Mouse (Mus musculus) gastrocnemius, postnatal 25 days (tissue): ENCODE measurements around the gene Ptcd2. TPM values are rescaled to one million over a fixed set of nuclear protein-coding genes. Genes with fewer than 3 reads are reported as not detected.
"Not testable (repeated sequence)": the region's sequence is repeated elsewhere in the genome, so short reads cannot be mapped to it uniquely, and the experiment has no call there.

Experiments used
- DNase-seq: peaks from one replicate; pipeline ENCODE4 v3.0.0; 2022
- total RNA-seq, 2 experiments: library from RNA; stranded (reverse); gene quantifications; 1 replicate in 1 of 2; 2 replicates in 1 of 2; pipeline ENCODE4 v1.2.3; 2021

Gene Ptcd2
- total RNA-seq, 2 experiments from 2014 or later, result 27.6 to 30.3 TPM

DNA sequence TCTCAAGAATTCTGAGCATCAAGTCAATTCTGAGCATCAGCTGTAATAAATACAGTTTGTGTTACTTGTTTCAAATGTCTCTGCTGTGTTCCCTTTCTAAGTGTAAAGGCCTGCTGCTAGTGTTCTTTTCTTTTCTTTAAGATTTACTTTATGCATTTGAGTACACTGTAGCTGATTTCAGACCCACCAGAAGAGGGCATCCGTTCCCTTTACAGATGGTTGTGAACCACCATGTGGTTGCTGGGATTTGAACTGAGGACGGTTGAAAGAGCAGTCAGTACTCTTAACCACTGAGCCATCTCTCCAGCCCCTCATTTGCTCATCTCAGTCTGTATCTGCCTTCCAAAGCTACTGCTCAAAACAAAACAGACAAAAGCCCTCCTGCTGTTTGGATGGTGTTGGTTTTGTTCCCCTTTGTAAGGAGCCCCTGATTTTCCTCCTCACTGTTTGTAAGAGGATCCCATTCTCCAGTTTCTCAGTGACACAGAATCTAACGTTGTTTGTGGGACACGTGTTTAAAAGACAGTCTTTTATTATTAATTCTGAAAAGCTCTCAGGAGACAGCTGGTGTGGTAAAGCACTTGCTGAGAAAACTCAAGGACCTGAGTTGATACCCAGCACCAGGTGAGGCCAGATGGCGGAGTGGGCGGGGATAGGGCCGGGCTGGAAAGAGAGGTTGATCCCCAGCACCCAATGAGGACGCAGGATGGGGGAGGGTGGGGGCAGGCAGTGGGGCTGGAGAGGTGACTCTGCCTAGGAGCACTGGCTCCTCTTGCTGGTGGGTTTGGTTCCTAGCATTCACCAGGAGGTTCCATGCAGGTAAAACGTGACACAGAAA, 12.1 kb upstream of the Ptcd2 start:
- no peak for DNase-seq

DNA sequence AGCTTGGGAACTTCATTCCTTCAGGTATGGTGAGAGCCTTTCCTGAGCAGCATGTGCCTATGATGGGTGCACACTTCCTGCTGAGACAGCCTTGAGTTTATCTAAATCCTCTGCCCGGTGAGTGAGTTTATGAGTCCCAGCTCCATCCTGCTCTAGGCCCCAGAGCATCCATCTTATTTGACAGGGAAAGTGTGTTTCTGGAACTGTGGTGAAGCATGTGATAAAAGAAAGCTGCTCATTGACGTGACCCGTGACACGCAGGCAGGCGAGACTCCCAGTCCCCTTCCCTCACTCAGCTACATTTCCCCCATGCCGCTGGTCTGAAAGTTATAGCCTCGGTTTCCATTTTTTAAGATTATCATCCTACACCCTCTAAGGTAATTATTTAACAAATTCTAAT, 11.4 kb upstream of the Ptcd2 start:
- no peak for DNase-seq

- no peak for DNase-seq
Measured at GRCm38 (mm10) chr13:99355072-99355471, 10.6 kb upstream of the Ptcd2 start.

GRCm38 (mm10) chr13:99353490-99353851, 9.0 kb upstream of the Ptcd2 start:
- no peak for DNase-seq

DNA sequence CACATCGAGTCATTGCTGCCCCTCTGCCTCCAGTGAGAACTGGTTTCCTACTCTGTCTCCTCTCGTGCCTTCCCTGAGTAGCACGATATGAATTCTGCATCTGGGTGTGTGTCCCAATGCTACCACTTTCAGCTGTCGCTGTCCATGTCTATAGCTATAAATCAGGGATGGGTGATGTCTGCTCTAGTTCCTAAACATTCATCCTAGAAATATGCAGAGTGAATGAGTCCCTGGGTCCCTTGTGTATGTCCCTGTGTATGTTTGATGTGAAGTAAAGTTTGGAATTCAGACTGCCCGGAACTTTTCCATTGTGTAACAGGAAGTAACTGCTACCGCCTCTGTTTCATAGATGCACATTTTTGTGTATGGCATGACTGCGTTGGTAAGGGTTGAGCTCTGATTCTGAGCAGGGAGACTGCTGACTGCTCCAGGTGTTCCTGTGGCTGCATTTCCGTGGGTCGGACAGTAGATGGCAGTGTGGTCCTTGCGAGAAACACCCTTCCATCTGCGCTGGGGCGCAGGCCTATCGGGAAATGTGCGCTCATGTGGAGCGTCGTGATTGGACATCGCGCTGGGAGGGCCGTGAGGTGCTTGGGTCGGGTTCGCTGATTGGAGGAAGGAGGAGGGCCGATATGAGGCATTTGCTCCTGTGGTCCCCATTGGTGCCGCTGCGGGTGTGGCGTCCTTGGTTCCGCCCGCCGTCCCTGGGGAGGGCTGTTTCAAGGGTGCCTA, 8.4 kb upstream of the Ptcd2 start:
- DNase-seq, result peak; percentile 96

DNA sequence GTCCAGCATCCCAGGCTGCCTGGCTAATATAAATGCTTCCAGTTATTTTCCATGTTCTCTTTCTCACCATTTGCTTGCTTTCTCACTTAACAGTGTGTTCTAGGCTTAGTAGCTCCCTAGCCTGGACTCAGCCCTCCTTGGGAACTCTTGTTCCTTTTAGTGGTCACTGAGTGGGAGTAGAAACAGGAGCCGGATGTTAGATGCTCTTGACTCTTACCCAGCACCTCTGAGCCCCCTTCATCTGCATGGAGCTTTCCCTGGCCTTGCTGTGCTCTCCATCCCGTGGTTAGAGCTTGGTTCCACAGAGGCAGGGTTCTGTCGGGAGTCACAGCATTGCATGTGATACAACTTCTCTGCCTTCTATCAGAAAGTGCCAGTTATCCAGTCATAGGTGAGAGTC, 7.1 kb upstream of the Ptcd2 start:
- no peak for DNase-seq

- no peak for DNase-seq
Measured at GRCm38 (mm10) chr13:99351186-99351585, 6.7 kb upstream of the Ptcd2 start.

DNA sequence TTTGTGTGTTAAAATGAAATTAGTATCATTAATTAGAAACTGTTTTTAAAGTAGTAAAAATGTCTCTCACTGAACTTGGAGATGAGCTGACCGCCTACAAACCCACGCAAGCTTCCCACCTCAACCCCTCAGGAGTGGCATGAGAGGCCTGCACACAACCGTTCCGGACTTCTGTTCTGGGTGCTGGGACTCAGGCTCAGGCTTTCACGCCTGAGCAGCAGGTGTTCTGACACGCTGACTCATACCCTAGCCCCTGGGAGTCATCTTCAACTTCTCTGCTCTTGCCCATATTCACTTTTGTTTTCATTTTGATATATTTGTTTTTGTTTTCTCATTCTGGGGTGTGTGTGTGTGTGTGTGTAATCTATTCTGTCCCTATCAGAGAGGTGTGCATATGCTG, 5.5 kb upstream of the Ptcd2 start:
- no peak for DNase-seq

- DNase-seq, result no peak
Measured at GRCm38 (mm10) chr13:99343876-99344598, 468 bp downstream of the Ptcd2 start.

DNA sequence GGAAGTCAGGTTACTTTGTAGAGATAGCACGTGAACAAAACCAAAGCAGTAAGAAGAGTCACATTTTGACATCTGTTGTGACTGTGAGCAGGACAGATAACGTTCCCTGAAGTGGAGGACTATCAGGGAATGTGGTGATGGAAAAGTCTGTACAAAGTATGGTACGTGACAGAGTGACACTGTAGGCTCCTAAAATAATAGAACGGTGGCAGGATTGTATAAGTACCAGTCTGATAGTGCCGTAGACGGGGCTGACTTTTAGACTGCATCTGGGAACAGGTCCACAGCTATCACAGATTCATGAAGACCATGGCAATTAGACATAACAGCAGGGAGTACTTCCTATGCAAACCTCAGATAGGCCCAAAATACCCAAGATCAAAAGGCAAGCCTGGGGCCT, 3.0 kb downstream of the Ptcd2 start:
- no peak for DNase-seq

GRCm38 (mm10) chr13:99337510-99337909, 7.0 kb downstream of the Ptcd2 start:
- DNase-seq, result no peak

GRCm38 (mm10) chr13:99331255-99331654, 13.2 kb downstream of the Ptcd2 start:
- no peak for DNase-seq

- DNase-seq, result not testable (repeated sequence)
Measured at GRCm38 (mm10) chr13:99324337-99324685, 20.2 kb downstream of the Ptcd2 start.

DNA sequence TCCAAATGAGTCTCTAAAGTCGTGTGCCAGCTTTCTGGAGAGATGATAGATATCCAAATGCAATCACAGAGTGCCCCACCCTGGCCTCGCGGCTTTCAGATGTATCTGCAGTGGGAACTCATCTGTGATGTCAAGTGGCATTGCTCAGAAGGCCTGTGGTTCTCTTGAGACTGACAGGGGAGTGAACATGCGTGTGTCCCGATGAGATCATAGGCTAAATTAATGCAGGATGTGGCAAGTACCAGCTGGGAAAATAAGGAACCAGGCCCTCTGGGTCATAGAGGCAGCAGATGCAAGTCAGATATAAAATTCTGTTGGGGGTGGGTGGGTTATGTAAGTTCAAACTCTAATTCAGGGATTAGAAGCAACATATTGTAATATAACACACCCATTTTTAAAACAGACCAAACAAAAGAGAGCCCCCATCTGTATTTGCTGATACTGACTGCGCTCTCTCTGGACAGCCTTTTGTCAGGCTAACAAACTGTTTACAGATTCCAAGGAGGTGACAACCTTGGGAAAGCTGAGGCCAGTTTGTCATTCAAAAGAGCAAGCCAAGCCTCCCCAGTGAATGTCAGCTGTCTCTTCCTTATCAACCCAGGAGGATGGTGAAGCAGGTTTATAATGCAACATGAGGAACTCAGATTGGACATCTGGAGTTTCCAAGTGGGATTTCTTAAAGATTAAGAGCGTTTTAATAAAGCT, 20.7 kb downstream of the Ptcd2 start:
- DNase-seq, result peak; percentile 53

DNA sequence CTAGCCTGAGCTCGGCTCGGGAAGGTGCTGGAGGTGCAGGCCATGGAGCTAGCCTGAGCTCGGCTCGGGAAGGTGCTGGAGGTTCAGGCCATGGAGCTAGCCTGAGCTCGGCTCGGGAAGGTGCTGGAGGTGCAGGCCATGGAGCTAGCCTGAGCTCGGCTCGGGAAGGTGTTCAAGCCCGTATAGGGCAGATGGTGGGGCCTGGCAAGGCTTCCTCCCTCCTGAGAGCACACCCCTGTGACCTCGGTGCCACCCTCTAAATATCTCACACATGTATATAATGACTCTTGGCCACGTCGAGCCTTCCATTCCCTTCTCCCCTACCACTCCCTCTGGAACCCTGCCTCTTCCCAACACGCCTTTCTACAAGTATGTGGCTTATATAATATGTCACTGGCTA, 21.6 kb downstream of the Ptcd2 start:
- DNase-seq, result not testable (repeated sequence)

DNA sequence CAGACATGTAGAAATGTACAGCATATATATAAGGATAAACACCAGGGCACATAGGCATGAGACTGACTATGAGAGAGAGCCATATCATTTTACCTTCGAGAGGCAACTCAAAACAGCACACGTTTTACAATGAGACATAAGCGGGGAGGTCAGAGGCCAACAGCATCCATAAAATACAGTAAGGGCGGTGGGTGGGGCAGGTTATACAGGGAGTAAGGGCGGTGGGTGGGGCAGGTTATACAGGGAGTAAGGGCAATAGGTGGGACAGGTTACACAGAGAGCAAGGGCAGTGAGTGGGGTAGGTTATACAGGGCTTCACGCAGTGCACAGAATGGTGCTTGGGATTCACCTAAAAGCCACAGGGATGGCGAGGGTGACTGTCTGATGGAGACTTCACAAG, 24.1 kb downstream of the Ptcd2 start:
- no peak for DNase-seq

DNA sequence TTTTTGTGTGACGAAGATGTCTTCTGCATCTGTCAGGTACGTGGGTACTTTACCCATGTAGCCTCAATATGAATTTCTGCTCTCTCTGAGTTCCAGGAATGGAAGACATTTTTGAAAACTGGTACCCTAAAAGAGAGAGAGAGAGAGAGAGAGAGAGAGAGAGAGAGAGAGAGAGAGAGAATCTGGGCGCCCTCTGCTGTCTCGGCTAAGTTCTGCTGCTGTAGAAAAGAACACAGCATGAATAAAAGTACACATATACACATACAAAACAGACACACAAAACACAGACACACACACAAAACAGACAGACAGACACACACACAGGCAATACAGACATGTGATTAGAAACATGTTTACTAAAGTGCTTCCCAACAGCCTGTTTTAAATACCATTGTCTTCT, 27.4 kb downstream of the Ptcd2 start:
- DNase-seq, result peak; percentile 31

DNA sequence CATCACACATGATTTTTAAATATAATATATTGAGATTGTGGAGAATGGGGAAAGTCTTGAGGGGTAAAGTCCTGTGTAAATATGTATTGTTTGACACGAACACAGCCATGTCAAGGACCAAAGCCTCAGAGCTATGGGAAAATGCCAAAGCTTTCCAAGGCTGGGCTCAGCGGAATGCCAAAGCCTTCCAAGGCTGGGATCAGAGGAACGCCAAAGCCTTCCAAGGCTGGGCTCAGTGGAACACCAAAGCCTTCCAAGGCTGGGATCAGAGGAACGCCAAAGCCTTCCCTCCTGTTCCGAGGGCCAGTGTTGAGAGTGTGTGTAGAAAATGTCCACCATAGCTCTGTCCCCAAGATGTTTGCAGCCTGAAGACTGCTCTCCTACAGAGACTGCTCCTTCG, 28.1 kb downstream of the Ptcd2 start:
- DNase-seq, result no peak

DNA sequence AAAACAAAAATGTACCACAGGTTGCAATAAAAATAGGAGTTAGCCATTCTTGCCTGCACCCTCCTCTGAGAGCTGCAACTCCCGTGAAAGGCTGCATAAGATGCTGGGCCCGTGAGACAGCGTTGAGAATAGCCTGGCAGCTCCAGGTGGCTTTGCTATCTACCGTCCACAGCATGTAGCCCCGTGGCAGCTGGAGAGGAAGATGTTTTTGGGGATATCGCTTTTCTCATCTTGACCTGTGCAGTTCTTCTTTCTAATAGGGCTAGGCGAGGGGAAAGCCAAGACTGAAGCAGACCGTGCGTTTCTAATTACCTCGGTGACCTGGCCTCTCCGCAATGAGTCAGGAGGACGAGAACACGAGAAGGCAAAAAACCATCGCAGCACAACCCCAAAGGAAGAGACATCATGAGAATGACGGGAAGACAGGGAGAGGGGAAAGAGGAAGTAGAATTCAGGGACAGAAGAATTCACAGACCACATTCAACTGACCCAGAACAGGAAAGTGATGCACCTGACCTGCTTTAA, 29.8 kb downstream of the Ptcd2 start:
- DNase-seq, result no peak

DNA sequence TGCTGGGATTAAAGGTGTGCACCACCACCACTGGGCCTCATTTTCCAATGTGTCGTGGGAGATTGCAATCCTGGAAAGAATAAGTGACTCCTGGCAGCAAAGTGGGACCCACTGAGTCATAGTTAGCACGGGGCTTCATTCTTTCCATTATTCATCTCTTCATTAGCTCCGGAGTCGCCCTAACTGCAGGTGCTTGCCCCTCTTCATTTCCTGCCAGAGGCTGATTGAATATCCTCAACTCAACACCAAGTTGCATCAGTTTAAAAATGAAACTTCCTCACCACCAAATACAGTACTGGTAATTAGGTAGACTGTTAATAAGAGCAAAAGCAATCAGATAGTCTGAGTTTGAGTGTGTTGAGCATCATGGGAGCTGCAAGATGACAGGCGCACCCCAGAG, 30.4 kb downstream of the Ptcd2 start:
- DNase-seq, result no peak

DNA sequence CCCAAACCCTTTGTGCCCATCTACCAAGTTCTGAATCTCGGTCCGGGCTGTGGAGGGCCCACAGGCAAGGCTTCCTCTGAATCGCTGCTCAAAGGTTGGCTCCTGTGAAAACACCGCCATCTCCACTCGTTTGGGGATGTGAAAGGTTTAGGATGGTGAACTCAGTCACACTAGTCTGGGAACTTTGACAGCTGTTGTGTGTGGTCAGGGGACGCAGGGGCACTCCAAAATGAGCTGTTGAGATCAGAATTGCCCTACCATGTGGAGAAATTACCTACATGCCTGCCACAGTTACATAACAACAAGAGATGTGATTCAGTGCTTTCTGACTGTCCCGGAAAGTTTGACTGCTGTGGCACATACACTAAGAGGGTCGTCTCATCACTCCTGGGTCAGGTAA, 36.1 kb downstream of the Ptcd2 start:
- no peak for DNase-seq

DNA sequence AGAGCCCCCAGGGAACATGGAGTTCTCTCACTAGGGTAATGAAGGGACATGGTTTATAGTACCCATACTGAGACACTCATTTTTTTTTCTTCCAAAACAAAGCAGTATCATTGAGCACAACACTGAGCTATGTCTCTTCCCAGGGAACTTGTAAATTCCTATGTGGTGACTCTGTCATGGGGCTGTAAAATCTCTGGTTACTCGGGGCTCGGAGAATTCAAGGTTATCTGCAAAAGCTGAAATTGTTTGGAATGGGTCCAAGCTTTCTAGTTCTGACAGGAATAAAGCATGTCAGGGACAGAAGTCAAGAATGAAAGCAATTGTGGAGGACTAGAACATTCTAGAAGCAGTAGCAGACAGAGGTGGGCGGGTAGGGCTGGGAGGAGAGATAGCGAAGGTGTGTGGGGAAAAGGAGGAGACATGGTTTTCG, 36.6 kb downstream of the Ptcd2 start:
- no peak for DNase-seq
